Mouse (Mus musculus) sigmoid colon, adult 10 weeks (tissue): ENCODE results near the gene Setd1b. TPM values are rescaled to one million over a fixed set of nuclear protein-coding genes. Genes with fewer than 3 reads are reported as not detected.

Source experiments
- polyA plus RNA-seq: library from polyadenylated mRNA; stranded (reverse); fragments of 350-450 nt; fragmentation: Illumina TruSeq; extraction: RNeasy Lipid Tissue Mini Kit (QIAGEN cat#74804); gene quantifications from one replicate; pipeline ENCODE4 v1.2.3, GENCODE M21; 2014; ENCODE audit warnings: low read depth, low replicate concordance

Gene Setd1b
- polyA plus RNA-seq = 5.2 TPM

GRCm38 (mm10) chr5:123142161-123143157 is at the start of gene Setd1b:
Gene Setd1b (plus strand): TSS chr5:123142193.

GRCm38 (mm10) chr5:123132308-123133071 is 9.5 kb upstream of the Setd1b start, which contains the start of gene Rhof:
Gene Rhof (minus strand): TSS chr5:123132692.

GRCm38 (mm10) chr5:123169284-123169683 is 27.3 kb downstream of the Setd1b start, which contains the start of gene Psmd9:
Gene Psmd9 (plus strand): TSS chr5:123169413.

GRCm38 (mm10) chr5:123182651-123183050 is 40.7 kb downstream of the Setd1b start, which contains the start of gene Hpd:
Gene Hpd (minus strand): TSS chr5:123182727.

Other genes starting within 250 kb of the Setd1b start
- 19.0 TPM for gene Kdm2b, start 152.4 kb upstream of the Setd1b start, polyA plus RNA-seq
- 2.2 TPM for gene Orai1, start 127.1 kb upstream of the Setd1b start, polyA plus RNA-seq
- not detected for gene Morn3, start 95.2 kb upstream of the Setd1b start, polyA plus RNA-seq
- gene Tmem120b, start 73.8 kb upstream of the Setd1b start, polyA plus RNA-seq = 2.2 TPM
- 0.57 TPM for gene Rhof, start 9.5 kb upstream of the Setd1b start, polyA plus RNA-seq
- gene Psmd9, start 27.2 kb downstream of the Setd1b start, polyA plus RNA-seq = 5.4 TPM
- gene Hpd, start 40.5 kb downstream of the Setd1b start, polyA plus RNA-seq = 22.3 TPM
- gene Wdr66, start 109.9 kb downstream of the Setd1b start, polyA plus RNA-seq = 0.88 TPM
- gene Bcl7a, start 201.6 kb downstream of the Setd1b start, polyA plus RNA-seq = 4.0 TPM